Mouse (Mus musculus) gastrocnemius, postnatal 10 days (tissue): ENCODE measurements at regions not wholly inside any gene's neighbourhood (a gene's known extent, or its start where the extent isn't known, plus 50 kb on each side); places are given as distances from the start of the nearest gene placed in this dataset.

Experiments
- DNase-seq: peaks from one replicate; pipeline ENCODE4 v3.0.0; 2021; ENCODE audit warnings: mixed read lengths

GRCm38 (mm10) chr1:110400051-110400450, 417.8 kb downstream of the Cdh7 start:
- DNase-seq, result peak; percentile 47

- no peak for DNase-seq
Measured at GRCm38 (mm10) chr1:110447742-110448312, 465.6 kb downstream of the Cdh7 start.

GRCm38 (mm10) chr1:110483476-110483875, 493.9 kb downstream of the Cdh19 start:
- DNase-seq, result no peak

GRCm38 (mm10) chr1:110489372-110489771, 488.0 kb downstream of the Cdh19 start:
- DNase-seq, result no peak
